Mouse (Mus musculus) adipocyte (in vitro differentiated cells): ENCODE results near the gene Dlgap1.

Experiments used
- DNase-seq: peaks from one replicate; pipeline ENCODE4 v3.0.0-alpha.2; 2016; ENCODE audit warnings: low spot score

Gene Dlgap1

GRCm38 (mm10) chr17:70866029-70866428 is 897.2 kb downstream of the Dlgap1 start:
- no peak for DNase-seq

GRCm38 (mm10) chr17:70866538-70867114 is 897.8 kb downstream of the Dlgap1 start:
- no peak for DNase-seq

- DNase-seq, result no peak
Measured at GRCm38 (mm10) chr17:70868577-70869229, 899.8 kb downstream of the Dlgap1 start.

GRCm38 (mm10) chr17:70870581-70870980 is 901.7 kb downstream of the Dlgap1 start:
- no peak for DNase-seq
